Mouse (Mus musculus) limb, embryonic 12.5 days (tissue): ENCODE measurements at regions not wholly inside any gene's neighbourhood (a gene's known extent, or its start where the extent isn't known, plus 50 kb on each side); places are given as distances from the start of the nearest gene placed in this dataset.

Experiments used
- ATAC-seq: fragments of 200-750 bp; cut with Nextera tagmentation; 2 replicates; pipeline ENCODE4 v1.8.0; 2017; ENCODE audit warnings: low read depth, moderate TSS enrichment; ENCODE audit not compliant: insufficient number of reproducible peaks, insufficient read depth, low FRiP score, low TSS enrichment
- H3K27ac ChIP-seq: fragments of 300-500 bp; sonication (generic); 2 replicates; pipeline ENCODE4 v1.5.1; 2016; ENCODE audit warnings: mild to moderate bottlenecking, moderate library complexity
- H3K27me3 ChIP-seq: fragments of 300-500 bp; sonication (generic); 2 replicates; pipeline ENCODE4 v1.6.1; 2016; ENCODE audit warnings: mild to moderate bottlenecking, moderate library complexity
- H3K36me3 ChIP-seq: fragments of 300-500 bp; sonication (generic); 2 replicates; pipeline ENCODE4 v1.6.1; 2016; ENCODE audit warnings: mild to moderate bottlenecking, moderate library complexity
- H3K4me1 ChIP-seq: fragments of 300-500 bp; sonication (generic); replicated peaks from 2 replicates; pipeline ENCODE4 v1.6.1; 2016
- H3K4me2 ChIP-seq: fragments of 300-500 bp; sonication (generic); 2 replicates; pipeline ENCODE4 v1.6.1; 2016; ENCODE audit warnings: mild to moderate bottlenecking, moderate library complexity
- H3K4me3 ChIP-seq: fragments of 300-500 bp; sonication (generic); replicated peaks from 2 replicates; pipeline ENCODE4 v1.5.1; 2016; ENCODE audit warnings: mild to moderate bottlenecking
- H3K9ac ChIP-seq: fragments of 300-500 bp; sonication (generic); replicated peaks from 2 replicates; pipeline ENCODE4 v1.6.1; 2016; ENCODE audit warnings: mild to moderate bottlenecking, moderate library complexity
- H3K9me3 ChIP-seq: fragments of 300-500 bp; sonication (generic); 2 replicates; pipeline ENCODE4 v1.6.1; 2016; ENCODE audit warnings: mild to moderate bottlenecking, moderate library complexity
- WGBS: fragments of 180-500 bp; shearing (Covaris S2); methylation state at CpG from one replicate; pipeline ENCODE4 v1.1.7; 2016; 5-methylcytosine and 5-hydroxymethylcytosine counted together

DNA sequence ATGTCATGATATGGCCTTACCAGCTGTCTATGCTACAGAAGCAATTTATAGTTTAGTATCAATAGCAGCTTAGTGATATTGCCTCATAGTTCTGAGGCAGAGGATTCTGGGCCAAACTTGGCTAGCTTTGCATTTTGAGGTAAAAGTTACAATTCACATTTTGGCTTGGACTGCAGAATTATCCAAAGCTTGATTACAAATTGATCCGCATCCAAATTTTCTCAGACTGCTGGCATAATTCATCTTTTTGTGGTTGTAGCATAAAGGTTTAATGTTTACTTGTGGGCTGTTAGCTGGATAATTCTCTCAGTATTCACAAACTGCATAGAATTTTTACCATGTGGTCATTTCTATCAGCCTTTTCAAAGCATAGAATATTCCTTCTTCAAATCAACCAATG, 589.9 kb upstream of the Pdcd1 start:
- no peaks in the 10 kb centered on the region for H3K9me3 ChIP-seq
- no peaks in the 10 kb centered on the region for H3K36me3 ChIP-seq
- H3K4me1 ChIP-seq = no peaks in the 10 kb centered on the region
- no peak overlapping the region for H3K9ac ChIP-seq
- 90% methylated on average over 1 of the region's 1 CpGs for WGBS
- no peaks in the 10 kb centered on the region for H3K27me3 ChIP-seq
- ATAC-seq = no peak
- H3K4me2 ChIP-seq = no peak overlapping the region
- no peak overlapping the region for H3K27ac ChIP-seq
- no peak overlapping the region for H3K4me3 ChIP-seq

DNA sequence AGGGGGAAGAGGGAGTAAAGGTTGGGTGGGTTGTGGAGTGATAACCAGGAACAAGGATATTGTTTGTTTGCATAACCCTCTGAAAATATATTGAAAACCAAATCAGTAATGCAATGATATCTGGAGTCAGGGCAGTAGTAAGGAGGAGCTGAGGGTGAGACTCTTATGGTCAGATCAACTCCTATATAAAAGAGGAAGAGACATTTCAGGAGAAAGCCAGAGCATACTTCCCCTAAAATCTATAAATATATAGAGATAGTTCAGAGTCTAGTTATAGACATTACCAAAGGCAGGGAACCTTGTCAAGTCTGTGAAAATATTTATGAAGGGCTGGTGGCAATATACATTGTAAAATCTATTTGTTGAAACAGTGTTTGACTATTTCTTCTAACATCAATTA, 605.9 kb upstream of the Pdcd1 start:
- Histone ChIP-seq H3K36me3 (no peaks in the 10 kb centered on the region), H3K27ac (no peak overlapping the region), H3K4me3 (no peak overlapping the region), H3K9ac (no peak overlapping the region), H3K9me3 (no peaks in the 10 kb centered on the region), H3K27me3 (no peaks in the 10 kb centered on the region), H3K4me2 (no peak overlapping the region), H3K4me1 (no peaks in the 10 kb centered on the region)
- no peak for ATAC-seq

DNA sequence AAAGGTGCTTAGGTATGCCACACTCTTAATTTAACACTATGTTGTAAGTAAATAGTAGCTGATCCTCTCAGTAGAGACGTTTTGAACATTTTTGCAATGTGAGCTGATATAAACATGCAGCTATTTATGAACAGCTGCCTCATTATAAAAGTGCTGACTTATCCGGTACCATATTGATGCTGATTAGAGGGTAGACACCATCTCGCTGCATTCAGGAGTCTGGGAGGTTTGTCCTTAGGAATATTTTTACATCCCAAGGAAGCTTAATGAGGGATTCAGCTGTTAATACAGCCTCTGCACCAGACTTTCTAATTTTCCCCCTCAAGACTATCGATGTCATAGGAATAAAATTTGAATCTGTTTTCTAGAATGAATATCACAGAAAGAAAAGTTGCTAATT, 619.3 kb upstream of the Pdcd1 start:
- WGBS = 73% methylated on average over 4 of the region's 4 CpGs

DNA sequence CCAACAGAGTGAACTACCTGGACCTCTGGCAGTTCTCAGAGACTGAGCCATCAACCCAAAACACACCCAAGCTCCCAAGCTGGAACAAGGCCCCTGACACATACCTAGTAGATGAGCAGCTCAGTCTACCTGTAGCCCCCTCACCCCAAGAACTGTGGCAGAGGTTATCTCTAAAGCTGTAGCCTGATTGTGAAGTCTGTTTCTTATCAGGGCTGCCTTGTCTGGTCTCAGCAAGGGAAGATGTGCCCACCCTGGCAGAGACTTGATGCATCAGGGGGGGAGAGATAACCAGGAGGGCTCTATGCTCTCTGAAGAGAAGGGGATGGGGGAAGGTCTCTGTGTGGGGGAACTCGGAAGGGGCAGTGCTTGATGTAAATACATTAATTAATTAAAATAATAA, 612.9 kb upstream of the Fam174a start:
- H3K36me3 ChIP-seq = no peaks in the 10 kb centered on the region
- H3K4me1 ChIP-seq = no peaks in the 10 kb centered on the region
- no peak overlapping the region for H3K4me3 ChIP-seq
- no peak overlapping the region for H3K4me2 ChIP-seq
- WGBS = 69% methylated on average over 1 of the region's 1 CpGs
- H3K27ac ChIP-seq = no peak overlapping the region
- ATAC-seq = no peak
- H3K9me3 ChIP-seq = no peaks in the 10 kb centered on the region
- no peaks in the 10 kb centered on the region for H3K27me3 ChIP-seq
- no peak overlapping the region for H3K9ac ChIP-seq

More for the DNA sequence above, 619.3 kb upstream of the Pdcd1 start:
- Histone ChIP-seq H3K27ac (no peak overlapping the region), H3K4me2 (no peak overlapping the region), H3K9ac (no peak overlapping the region), H3K4me1 (no peaks in the 10 kb centered on the region), H3K36me3 (no peaks in the 10 kb centered on the region), H3K4me3 (no peak overlapping the region), H3K27me3 (no peaks in the 10 kb centered on the region), H3K9me3 (no peaks in the 10 kb centered on the region)
- ATAC-seq = no peak

DNA sequence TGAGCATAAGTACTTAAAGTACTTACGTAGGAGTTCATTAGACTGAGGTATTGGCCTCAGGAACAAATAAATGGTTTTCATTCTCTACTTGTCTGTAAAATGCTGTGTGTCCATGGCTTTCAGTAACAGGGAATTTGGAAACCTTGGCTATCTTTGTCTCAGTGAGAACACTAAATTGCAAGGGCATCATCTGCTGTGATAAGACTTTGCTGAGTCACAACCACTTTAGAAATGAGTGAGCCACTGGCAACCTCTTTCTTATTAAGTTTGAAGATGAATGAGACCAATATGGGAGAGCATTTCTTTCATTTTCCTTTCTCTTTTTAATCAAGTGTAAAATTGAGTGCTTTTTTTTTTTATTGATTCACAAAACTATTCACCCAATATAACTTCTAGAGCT, 611.7 kb upstream of the Fam174a start:
- no peak for ATAC-seq
- Histone ChIP-seq H3K9me3 (no peaks in the 10 kb centered on the region), H3K36me3 (no peaks in the 10 kb centered on the region), H3K27me3 (no peaks in the 10 kb centered on the region), H3K4me3 (no peak overlapping the region), H3K4me1 (no peaks in the 10 kb centered on the region), H3K9ac (no peak overlapping the region), H3K27ac (no peak overlapping the region), H3K4me2 (no peak overlapping the region)
- 100% methylated on average over 1 of the region's 1 CpGs for WGBS

DNA sequence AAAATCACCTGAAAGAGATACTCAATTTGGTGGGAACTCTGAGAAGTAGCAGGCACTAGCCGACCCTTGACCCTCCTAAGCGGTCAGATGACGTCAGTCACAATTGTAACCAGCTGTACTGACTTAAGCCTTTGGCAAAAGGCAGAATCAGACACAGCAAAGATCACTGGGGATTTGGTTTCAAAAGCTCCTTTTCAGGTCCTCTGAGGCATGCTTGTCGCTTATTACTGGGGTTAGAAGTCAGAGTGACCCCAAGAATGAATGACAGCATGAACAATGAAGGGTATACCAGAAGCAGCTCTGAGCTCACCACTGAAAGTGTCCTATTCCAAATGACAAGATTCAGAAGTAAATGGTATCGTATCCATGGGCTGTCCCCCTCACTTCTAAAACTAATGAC, 600.6 kb upstream of the Fam174a start:
- Histone ChIP-seq H3K4me3 (no peak overlapping the region), H3K27ac (no peak overlapping the region), H3K9ac (no peak overlapping the region), H3K9me3 (no peaks in the 10 kb centered on the region), H3K27me3 (no peaks in the 10 kb centered on the region), H3K4me1 (no peaks in the 10 kb centered on the region), H3K4me2 (no peak overlapping the region), H3K36me3 (no peaks in the 10 kb centered on the region)
- 29% methylated on average over 5 of the region's 5 CpGs for WGBS
- no peak for ATAC-seq

DNA sequence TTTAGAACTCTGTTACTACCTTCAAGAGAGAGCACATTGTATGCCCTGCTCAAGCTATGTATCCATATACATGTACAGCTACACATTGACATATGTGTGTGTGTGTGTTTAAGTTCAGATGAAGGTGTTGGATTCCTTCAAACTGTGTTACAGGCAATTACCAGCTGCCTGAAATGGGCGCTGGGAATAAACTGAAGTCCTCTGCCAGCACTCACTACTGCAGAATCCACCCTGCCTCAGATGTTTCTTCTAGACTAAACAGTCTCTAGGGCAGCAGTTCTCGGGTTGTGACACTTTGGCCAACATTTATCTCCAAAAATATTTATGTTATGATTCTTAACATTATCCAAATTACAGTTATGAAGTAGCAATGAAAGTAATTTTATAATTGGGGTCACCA, 595.7 kb upstream of the Fam174a start:
- Histone ChIP-seq H3K4me3 (no peak overlapping the region), H3K4me2 (no peak overlapping the region), H3K4me1 (no peaks in the 10 kb centered on the region), H3K9me3 (no peaks in the 10 kb centered on the region), H3K27me3 (no peaks in the 10 kb centered on the region), H3K36me3 (no peaks in the 10 kb centered on the region), H3K27ac (no peak overlapping the region), H3K9ac (no peak overlapping the region)
- 68% methylated on average over 2 of the region's 2 CpGs for WGBS
- ATAC-seq = no peak

DNA sequence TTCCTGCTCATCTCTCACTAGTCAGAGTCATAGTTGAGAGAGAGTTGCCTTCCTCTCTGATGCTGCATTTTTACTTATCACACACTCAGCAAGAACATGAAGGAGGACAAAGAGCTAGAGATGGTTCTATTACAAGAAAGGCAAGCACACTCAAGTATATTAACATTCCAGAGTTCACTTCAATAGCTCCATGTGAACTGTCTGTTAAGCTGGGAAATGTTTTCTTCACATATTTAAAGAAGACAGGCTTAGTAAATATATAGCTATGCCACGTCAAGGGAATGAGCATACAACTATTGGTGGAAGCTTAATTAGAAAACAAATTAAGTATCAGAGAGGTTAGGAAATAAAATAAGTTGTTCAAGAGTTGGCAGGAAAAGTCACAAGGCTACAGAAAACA, 559.9 kb upstream of the Fam174a start:
- Histone ChIP-seq H3K27ac (no peak overlapping the region), H3K9ac (no peak overlapping the region), H3K9me3 (no peaks in the 10 kb centered on the region), H3K4me1 (no peaks in the 10 kb centered on the region), H3K4me2 (no peak overlapping the region), H3K36me3 (no peaks in the 10 kb centered on the region), H3K27me3 (no peaks in the 10 kb centered on the region), H3K4me3 (no peak overlapping the region)
- 60% methylated on average over 1 of the region's 1 CpGs for WGBS
- ATAC-seq = no peak

DNA sequence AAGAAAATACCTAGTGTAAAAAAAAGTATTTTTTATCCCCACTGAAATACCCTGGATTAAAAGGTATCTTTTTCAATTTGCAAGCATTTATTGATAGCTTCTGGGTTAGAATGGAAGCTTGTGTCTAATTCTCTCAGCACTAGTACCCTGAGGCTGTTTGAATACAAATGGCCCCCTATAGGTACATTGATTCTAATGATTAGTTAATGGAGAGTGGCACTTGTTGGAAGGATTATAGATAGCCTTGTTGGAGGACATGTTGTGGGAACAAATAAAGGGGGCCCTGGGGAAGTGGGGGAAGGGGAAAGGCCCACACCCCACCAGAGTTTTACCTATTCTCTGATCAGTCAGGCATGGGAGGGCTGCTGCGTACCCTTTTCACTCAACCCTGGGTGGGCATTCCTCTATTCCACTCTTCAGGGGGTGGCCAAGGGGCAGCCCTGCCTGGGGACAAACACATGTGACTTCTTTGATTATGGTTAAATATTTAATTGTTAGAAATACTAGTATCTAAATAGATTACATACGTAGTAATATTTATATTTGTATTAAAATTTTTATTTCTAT, 524.3 kb upstream of the Fam174a start:
- H3K27me3 ChIP-seq = no peaks in the 10 kb centered on the region
- H3K4me3 ChIP-seq = no peak overlapping the region
- no peaks in the 10 kb centered on the region for H3K9me3 ChIP-seq
- H3K36me3 ChIP-seq = no peaks in the 10 kb centered on the region
- no peak overlapping the region for H3K4me2 ChIP-seq
- WGBS = 96% methylated on average over 2 of the region's 2 CpGs
- ATAC-seq = no peak
- H3K9ac ChIP-seq = no peak overlapping the region
- H3K4me1 ChIP-seq = no peaks in the 10 kb centered on the region
- no peak overlapping the region for H3K27ac ChIP-seq

DNA sequence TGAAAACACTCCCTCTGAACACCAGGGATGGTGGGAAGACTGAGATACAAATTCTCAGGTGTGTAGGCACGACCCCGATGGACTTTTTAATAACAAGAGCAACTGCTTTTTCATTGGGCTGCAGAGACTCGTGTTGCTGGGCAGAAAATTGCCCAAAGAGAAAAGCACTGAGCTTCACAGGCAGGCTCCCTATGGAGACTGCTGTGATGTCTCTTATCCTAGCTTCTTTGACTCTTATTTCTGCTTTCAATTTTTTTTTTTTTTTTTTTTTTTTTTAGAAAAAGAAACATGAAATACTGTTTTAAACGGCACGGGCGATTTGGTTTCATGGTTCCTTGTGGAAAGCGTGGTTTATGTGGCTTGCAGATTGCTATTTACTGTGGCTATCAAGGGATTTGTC, 522.8 kb upstream of the Fam174a start:
- no peak for ATAC-seq

DNA sequence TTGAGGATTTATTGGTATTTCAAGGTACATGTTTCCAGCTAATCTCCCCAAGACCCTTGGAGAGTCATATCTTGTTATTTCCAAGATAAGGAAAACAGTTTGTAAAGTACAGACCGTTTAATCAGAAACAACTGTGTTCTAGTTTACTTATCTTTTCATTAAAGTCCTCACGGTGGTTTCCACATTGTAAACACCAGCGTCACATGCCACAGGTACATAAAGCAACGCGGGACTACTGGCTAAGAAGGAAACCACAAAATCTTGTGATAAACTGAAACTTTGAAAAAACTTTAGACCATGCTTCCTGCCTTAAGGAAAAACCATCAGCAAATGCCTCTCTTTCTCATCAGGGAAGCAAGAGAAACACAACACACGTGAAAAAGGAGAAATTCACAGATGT, 522.4 kb upstream of the Fam174a start:
- no peaks in the 10 kb centered on the region for H3K4me1 ChIP-seq
- no peak overlapping the region for H3K27ac ChIP-seq
- ATAC-seq = no peak
- H3K36me3 ChIP-seq = no peaks in the 10 kb centered on the region
- WGBS = 21% methylated on average over 6 of the region's 6 CpGs
- H3K9me3 ChIP-seq = no peaks in the 10 kb centered on the region
- H3K9ac ChIP-seq = no peak overlapping the region
- no peaks in the 10 kb centered on the region for H3K27me3 ChIP-seq
- 0 out of 2 replicates have a peak overlapping the region, but pooled peaks have one; percentile 6 for H3K4me2 ChIP-seq
- H3K4me3 ChIP-seq = no peak overlapping the region

More for the DNA sequence above, 522.8 kb upstream of the Fam174a start:
- Histone ChIP-seq H3K36me3 (no peaks in the 10 kb centered on the region), H3K9ac (no peak overlapping the region), H3K4me3 (no peak overlapping the region), H3K9me3 (no peaks in the 10 kb centered on the region), H3K4me1 (no peaks in the 10 kb centered on the region), H3K4me2 (0 out of 2 replicates have a peak overlapping the region, but pooled peaks have one; percentile 6), H3K27me3 (no peaks in the 10 kb centered on the region), H3K27ac (no peak overlapping the region)
- 36% methylated on average over 7 of the region's 7 CpGs for WGBS

DNA sequence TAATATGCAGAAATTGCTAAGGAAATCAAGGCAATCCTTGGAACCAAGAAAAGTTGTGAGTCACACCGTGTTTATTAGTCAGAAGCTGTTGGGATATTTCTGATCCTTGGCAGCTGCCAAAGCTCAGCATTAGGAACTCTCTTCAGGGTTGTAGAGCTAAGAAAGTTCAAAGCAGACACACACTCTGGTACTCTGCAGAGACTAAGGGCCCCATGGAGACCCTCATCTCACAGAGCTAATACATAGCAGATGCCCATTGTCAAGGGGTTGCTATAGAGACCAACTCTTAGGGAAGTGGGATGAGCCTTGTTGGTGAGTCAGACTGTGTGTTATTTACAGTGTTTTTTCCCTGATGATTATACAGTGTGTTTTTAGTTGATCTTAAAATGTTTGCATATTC, 517.4 kb upstream of the Fam174a start:
- H3K9me3 ChIP-seq = no peaks in the 10 kb centered on the region
- no peaks in the 10 kb centered on the region for H3K27me3 ChIP-seq
- H3K4me2 ChIP-seq = no peak overlapping the region
- H3K4me3 ChIP-seq = no peak overlapping the region
- no peaks in the 10 kb centered on the region for H3K36me3 ChIP-seq
- WGBS = 30% methylated on average over 1 of the region's 1 CpGs
- no peak for ATAC-seq
- H3K27ac ChIP-seq = no peak overlapping the region
- H3K9ac ChIP-seq = no peak overlapping the region
- no peaks in the 10 kb centered on the region for H3K4me1 ChIP-seq
